Mouse (Mus musculus) testis, adult 2 months (tissue): ENCODE measurements at regions not wholly inside any gene's neighbourhood (a gene's known extent, or its start where the extent isn't known, plus 50 kb on each side); places are given as distances from the start of the nearest gene placed in this dataset.

Source experiments
- CTCF ChIP-seq: fragments of 200-500 bp; IDR thresholded peaks from 2 replicates; pipeline ENCODE4 v1.5.1; 2012; ENCODE audit warnings: low read depth, mild to moderate bottlenecking, inconsistent platforms, low read length, moderate library complexity; ENCODE audit not compliant: control insufficient read depth, insufficient read depth, insufficient replicate concordance
- POLR2A ChIP-seq: fragments of 200-500 bp; IDR thresholded peaks from 2 replicates; pipeline ENCODE4 v1.6.1; 2012; ENCODE audit warnings: low read depth, mild to moderate bottlenecking, inconsistent platforms, low read length, moderate library complexity; ENCODE audit not compliant: control insufficient read depth

- TF ChIP-seq POLR2A (no peak), CTCF (no peak)
These were observed 178.0 kb upstream of the Foxn2 start for GRCm38 (mm10) chr17:88262326-88263187.
